Mouse (Mus musculus) ovary, postnatal 14 days (tissue): ENCODE data around the gene Olfr39.
"Not testable (repeated sequence)": the region's sequence is repeated elsewhere in the genome, so short reads cannot be mapped to it uniquely, and the experiment has no call there.

Experiments used
- DNase-seq: peaks from one replicate; pipeline ENCODE4 v3.0.0; 2022; ENCODE audit warnings: low spot score

Olfr39 gene

GRCm38 (mm10) chr9:20282051-20282450, at the start of gene Olfr39:
Gene Olfr39 (plus strand): TSS chr9:20282351.
- no peak for DNase-seq

GRCm38 (mm10) chr9:20236819-20237218, 45.3 kb upstream of the Olfr39 start, which contains the start of gene Olfr872:
Gene Olfr872 (plus strand): TSS chr9:20237119.
- no peak for DNase-seq

GRCm38 (mm10) chr9:20237378-20237777, 44.8 kb upstream of the Olfr39 start:
- DNase-seq, result no peak

- DNase-seq, result not testable (repeated sequence)
These were observed 13.4 kb downstream of the Olfr39 start for GRCm38 (mm10) chr9:20295562-20295961.

- DNase-seq, result no peak
These were observed 16.1 kb downstream of the Olfr39 start, which contains the start of gene Olfr873 for GRCm38 (mm10) chr9:20298232-20298631. Gene Olfr873 (plus strand): TSS chr9:20298532.

GRCm38 (mm10) chr9:20335994-20336393, 53.8 kb downstream of the Olfr39 start, which contains the start of gene Olfr18:
Gene Olfr18 (minus strand): TSS chr9:20336094.
- no peak for DNase-seq
